Mouse (Mus musculus) limb, embryonic 15.5 days (tissue): ENCODE results near the gene Rex1bd. TPM values are rescaled to one million over a fixed set of nuclear protein-coding genes. Genes with fewer than 3 reads are reported as not detected.

Experiments used
- ATAC-seq: fragments of 200-750 bp; cut with Nextera tagmentation; 2 replicates; pipeline ENCODE4 v1.8.0; 2017; ENCODE audit warnings: low read depth, moderate TSS enrichment; ENCODE audit not compliant: insufficient number of reproducible peaks, low FRiP score, low TSS enrichment
- H3K27ac ChIP-seq: fragments of 300-500 bp; sonication (generic); 2 replicates; pipeline ENCODE4 v1.5.1; 2015; ENCODE audit warnings: moderate library complexity, mild to moderate bottlenecking, inconsistent platforms
- H3K27me3 ChIP-seq: fragments of 300-500 bp; sonication (generic); 2 replicates; pipeline ENCODE4 v1.6.1; 2015; ENCODE audit warnings: inconsistent platforms
- H3K36me3 ChIP-seq: fragments of 300-500 bp; sonication (generic); 2 replicates; pipeline ENCODE4 v1.6.1; 2015; ENCODE audit warnings: inconsistent platforms
- H3K4me1 ChIP-seq: fragments of 300-500 bp; sonication (generic); 2 replicates; pipeline ENCODE4 v1.6.1; 2015; ENCODE audit warnings: inconsistent platforms
- H3K4me2 ChIP-seq: fragments of 300-500 bp; sonication (generic); 2 replicates; pipeline ENCODE4 v1.6.1; 2015; ENCODE audit warnings: mild to moderate bottlenecking, inconsistent platforms
- H3K4me3 ChIP-seq: fragments of 300-500 bp; sonication (generic); 2 replicates; pipeline ENCODE4 v1.5.1; 2015; ENCODE audit warnings: mild to moderate bottlenecking, inconsistent platforms
- H3K9ac ChIP-seq: fragments of 300-500 bp; sonication (generic); 2 replicates; pipeline ENCODE4 v1.6.1; 2015; ENCODE audit warnings: inconsistent platforms
- H3K9me3 ChIP-seq: fragments of 300-500 bp; sonication (generic); 2 replicates; pipeline ENCODE4 v1.6.1; 2016; ENCODE audit warnings: inconsistent platforms
- WGBS: fragments of 180-500 bp; shearing (Covaris S2); methylation state at CpG from one replicate; pipeline ENCODE4 v1.1.7; 2015; 5-methylcytosine and 5-hydroxymethylcytosine counted together
- polyA plus RNA-seq: library from polyadenylated mRNA; unstranded; fragments of >200 nt; fragmentation: Nextera tagmentation; extraction: Ambion mirVana; gene quantifications from 2 replicates; pipeline ENCODE4 v1.2.1, GENCODE M21; 2015

The Rex1bd gene
- polyA plus RNA-seq: 136 and 149 TPM in 2 replicates

GRCm38 (mm10) chr8:70506328-70507026 is at the start of gene Rex1bd:
Rex1bd (minus strand) TSS chr8:70506752.
- Histone ChIP-seq H3K9ac (peak within 1 kb of the TSS; percentile 82), H3K4me3 (peak within 1 kb of the TSS; percentile 76), H3K9me3 (no peaks in the 10 kb centered on the region), H3K4me2 (peak within 1 kb of the TSS; percentile 81), H3K4me1 (peaks cover 63% of the 10 kb centered on the region), H3K27me3 (peaks cover 14% of the 10 kb centered on the region), H3K36me3 (peaks cover 22% of the 10 kb centered on the region), H3K27ac (peak within 1 kb of the TSS; percentile 96)
- ATAC-seq: peak; percentile 86
- 2% methylated on average over 40 of the region's 40 CpGs for WGBS

- no peaks in the 10 kb centered on the region for H3K9me3 ChIP-seq
- no peak overlapping the region for H3K4me3 ChIP-seq
- no peak for ATAC-seq
- no peak overlapping the region for H3K27ac ChIP-seq
- no peak overlapping the region for H3K9ac ChIP-seq
- H3K36me3 ChIP-seq: peaks cover 8% of the 10 kb centered on the region; the same call in 1 of the 2 replicates
- WGBS: 86% methylated on average over 4 of the region's 4 CpGs
- no peak overlapping the region for H3K4me2 ChIP-seq
- peaks cover 31% of the 10 kb centered on the region for H3K4me1 ChIP-seq
- no peaks in the 10 kb centered on the region for H3K27me3 ChIP-seq
These were observed 48.7 kb upstream of the Rex1bd start for GRCm38 (mm10) chr8:70555079-70555747.

- Histone ChIP-seq H3K4me3 (no peak overlapping the region), H3K4me1 (peaks cover 25% of the 10 kb centered on the region), H3K9ac (no peak overlapping the region), H3K27me3 (no peaks in the 10 kb centered on the region), H3K4me2 (no peak overlapping the region), H3K27ac (no peak overlapping the region), H3K36me3 (peaks cover 8% of the 10 kb centered on the region; the same call in 1 of the 2 replicates), H3K9me3 (no peaks in the 10 kb centered on the region)
- ATAC-seq: no peak
These were observed 47.2 kb upstream of the Rex1bd start for GRCm38 (mm10) chr8:70553740-70554139.

- no peak overlapping the region for H3K4me2 ChIP-seq
- H3K4me1 ChIP-seq: peaks cover 24% of the 10 kb centered on the region
- no peak overlapping the region for H3K9ac ChIP-seq
- ATAC-seq: no peak
- H3K9me3 ChIP-seq: no peaks in the 10 kb centered on the region
- H3K27me3 ChIP-seq: no peaks in the 10 kb centered on the region
- H3K27ac ChIP-seq: no peak overlapping the region
- no peak overlapping the region for H3K4me3 ChIP-seq
- peaks cover 8% of the 10 kb centered on the region; the same call in 1 of the 2 replicates for H3K36me3 ChIP-seq
- WGBS: 56% methylated on average over 1 of the region's 1 CpGs
These were observed 46.3 kb upstream of the Rex1bd start for GRCm38 (mm10) chr8:70552836-70553235.

GRCm38 (mm10) chr8:70551558-70552161 is 45.1 kb upstream of the Rex1bd start:
- Histone ChIP-seq H3K36me3 (0 out of 2 replicates have a peak, but pooled peaks cover 3% of the 10 kb centered on the region), H3K27ac (no peak overlapping the region), H3K9me3 (no peaks in the 10 kb centered on the region), H3K4me1 (peaks cover 25% of the 10 kb centered on the region), H3K9ac (no peak overlapping the region), H3K27me3 (no peaks in the 10 kb centered on the region), H3K4me3 (no peak overlapping the region), H3K4me2 (no peak overlapping the region)
- ATAC-seq: no peak
- 68% methylated on average over 3 of the region's 3 CpGs for WGBS

GRCm38 (mm10) chr8:70549412-70550184 is 43.0 kb upstream of the Rex1bd start:
- no peak overlapping the region for H3K27ac ChIP-seq
- H3K27me3 ChIP-seq: no peaks in the 10 kb centered on the region
- WGBS: 92% methylated on average over 10 of the region's 10 CpGs
- no peaks in the 10 kb centered on the region for H3K9me3 ChIP-seq
- no peak overlapping the region for H3K9ac ChIP-seq
- ATAC-seq: no peak
- no peak overlapping the region for H3K4me2 ChIP-seq
- H3K4me1 ChIP-seq: peaks cover 25% of the 10 kb centered on the region
- no peaks in the 10 kb centered on the region for H3K36me3 ChIP-seq
- H3K4me3 ChIP-seq: no peak overlapping the region

GRCm38 (mm10) chr8:70547762-70548161 is 41.2 kb upstream of the Rex1bd start:
- Histone ChIP-seq H3K9me3 (no peaks in the 10 kb centered on the region), H3K9ac (no peak overlapping the region), H3K27ac (no peak overlapping the region), H3K4me3 (no peak overlapping the region), H3K36me3 (no peaks in the 10 kb centered on the region), H3K27me3 (no peaks in the 10 kb centered on the region), H3K4me1 (peaks cover 18% of the 10 kb centered on the region; the same call in 1 of the 2 replicates), H3K4me2 (no peak overlapping the region)
- WGBS: 89% methylated on average over 6 of the region's 6 CpGs
- no peak for ATAC-seq

- 87% methylated on average over 4 of the region's 4 CpGs for WGBS
- Histone ChIP-seq H3K9ac (no peak overlapping the region), H3K36me3 (no peaks in the 10 kb centered on the region), H3K27ac (no peak overlapping the region), H3K4me2 (no peak overlapping the region), H3K4me3 (no peak overlapping the region), H3K9me3 (no peaks in the 10 kb centered on the region), H3K27me3 (no peaks in the 10 kb centered on the region), H3K4me1 (peaks cover 17% of the 10 kb centered on the region)
- ATAC-seq: no peak
These were observed 39.9 kb upstream of the Rex1bd start for GRCm38 (mm10) chr8:70546412-70546811.

GRCm38 (mm10) chr8:70544200-70544687 is 37.7 kb upstream of the Rex1bd start:
- Histone ChIP-seq H3K27me3 (no peaks in the 10 kb centered on the region), H3K4me3 (no peak overlapping the region), H3K4me1 (peaks cover 31% of the 10 kb centered on the region), H3K9ac (no peak overlapping the region), H3K9me3 (no peaks in the 10 kb centered on the region), H3K36me3 (no peaks in the 10 kb centered on the region), H3K4me2 (no peak overlapping the region), H3K27ac (no peak overlapping the region)
- 76% methylated on average over 6 of the region's 6 CpGs for WGBS
- ATAC-seq: no peak

- no peaks in the 10 kb centered on the region for H3K9me3 ChIP-seq
- 83% methylated on average over 5 of the region's 5 CpGs for WGBS
- H3K4me1 ChIP-seq: peaks cover 31% of the 10 kb centered on the region
- H3K27ac ChIP-seq: peak overlapping the region; percentile 97
- no peak for ATAC-seq
- peaks cover 10% of the 10 kb centered on the region; the same call in 1 of the 2 replicates for H3K36me3 ChIP-seq
- H3K4me2 ChIP-seq: peak overlapping the region; percentile 93
- peak overlapping the region; percentile 84 for H3K4me3 ChIP-seq
- H3K27me3 ChIP-seq: no peaks in the 10 kb centered on the region
- H3K9ac ChIP-seq: no peak overlapping the region
These were observed 34.5 kb upstream of the Rex1bd start for GRCm38 (mm10) chr8:70541081-70541480.

- Histone ChIP-seq H3K4me1 (peaks cover 31% of the 10 kb centered on the region), H3K4me3 (peak overlapping the region; percentile 84), H3K9me3 (no peaks in the 10 kb centered on the region), H3K27ac (peak overlapping the region; percentile 97), H3K27me3 (no peaks in the 10 kb centered on the region), H3K4me2 (peak overlapping the region; percentile 93), H3K9ac (peak overlapping the region; percentile 93), H3K36me3 (peaks cover 14% of the 10 kb centered on the region)
- no peak for ATAC-seq
- 42% methylated on average over 7 of the region's 7 CpGs for WGBS
These were observed 34.0 kb upstream of the Rex1bd start for GRCm38 (mm10) chr8:70540507-70541071.
